Mouse (Mus musculus): ENCODE data around the gene Thbs4. TPM values are rescaled to one million over a fixed set of nuclear protein-coding genes. Genes with fewer than 3 reads are reported as not detected.

Gene Thbs4
- total RNA-seq, 2 experiments from 2014 or later = 1.3 to 2.3 TPM

Other genes starting within 250 kb of the Thbs4 start
- not detected for gene Spz1, start 218.6 kb downstream of the Thbs4 start, total RNA-seq (2021)
- 10 to 100 TPM; 48.0 to 55.7 TPM for gene Serinc5, start 183.7 kb downstream of the Thbs4 start, total RNA-seq (2021)
- gene Mtx3, start 49.9 kb upstream of the Thbs4 start, total RNA-seq (2021) = 10 to 100 TPM; 30.0 to 33.9 TPM